Mouse (Mus musculus): Measurements from ENCODE around the gene Fmnl2.

The Fmnl2 gene

GRCm38 (mm10) chr2:53038737-53039136 is 181.1 kb downstream of the Fmnl2 start:
- no peak for DNase-seq (ENCODE audit: low read depth)

- DNase-seq (ENCODE audit: low read depth), result no peak
Observed at GRCm38 (mm10) chr2:53047031-53047430, 189.4 kb downstream of the Fmnl2 start.

- DNase-seq (ENCODE audit: low read depth), result no peak
Observed at GRCm38 (mm10) chr2:53047749-53048387, 190.2 kb downstream of the Fmnl2 start.

GRCm38 (mm10) chr2:53050376-53050775 is 192.7 kb downstream of the Fmnl2 start:
- peak; percentile 92 for DNase-seq (ENCODE audit: low read depth)

- no peak for DNase-seq (ENCODE audit: low read depth)
Observed at GRCm38 (mm10) chr2:53051502-53051901, 193.8 kb downstream of the Fmnl2 start.

GRCm38 (mm10) chr2:53053714-53054113 is 196.1 kb downstream of the Fmnl2 start:
- DNase-seq (ENCODE audit: low read depth), result peak; percentile 86

- no peak for DNase-seq (ENCODE audit: low read depth)
Observed at GRCm38 (mm10) chr2:53056556-53056955, 198.9 kb downstream of the Fmnl2 start.

GRCm38 (mm10) chr2:53057291-53057690 is 199.6 kb downstream of the Fmnl2 start:
- peak; percentile 81 for DNase-seq (ENCODE audit: low read depth)

GRCm38 (mm10) chr2:53061363-53062000 is 203.8 kb downstream of the Fmnl2 start:
- no peak for DNase-seq (ENCODE audit: low read depth)

GRCm38 (mm10) chr2:53066973-53067372 is 209.3 kb downstream of the Fmnl2 start:
- no peak for DNase-seq (ENCODE audit: low read depth)

GRCm38 (mm10) chr2:53070607-53071006 is 212.9 kb downstream of the Fmnl2 start:
- DNase-seq (ENCODE audit: low read depth), result peak; percentile 65

GRCm38 (mm10) chr2:53079693-53080286 is 222.1 kb downstream of the Fmnl2 start:
- DNase-seq (ENCODE audit: low read depth), result no peak

GRCm38 (mm10) chr2:53082045-53082444 is 224.4 kb downstream of the Fmnl2 start:
- no peak for DNase-seq (ENCODE audit: low read depth)

- no peak for DNase-seq (ENCODE audit: low read depth)
Observed at GRCm38 (mm10) chr2:53082501-53082900, 224.8 kb downstream of the Fmnl2 start.

GRCm38 (mm10) chr2:53083241-53083640 is 225.6 kb downstream of the Fmnl2 start:
- no peak for DNase-seq (ENCODE audit: low read depth)

- DNase-seq (ENCODE audit: low read depth), result no peak
Observed at GRCm38 (mm10) chr2:53085617-53086202, 228.1 kb downstream of the Fmnl2 start.

GRCm38 (mm10) chr2:53088744-53089143 is 231.1 kb downstream of the Fmnl2 start:
- no peak for DNase-seq (ENCODE audit: low read depth)

GRCm38 (mm10) chr2:53095031-53095430 is 237.4 kb downstream of the Fmnl2 start:
- DNase-seq (ENCODE audit: low read depth), result peak; percentile 39

GRCm38 (mm10) chr2:53095489-53095888 is 237.8 kb downstream of the Fmnl2 start:
- no peak for DNase-seq (ENCODE audit: low read depth)

- no peak for DNase-seq (ENCODE audit: low read depth)
Observed at GRCm38 (mm10) chr2:53100093-53100492, 242.4 kb downstream of the Fmnl2 start.

- DNase-seq (ENCODE audit: low read depth), result no peak
Observed at GRCm38 (mm10) chr2:53101885-53102740, 244.5 kb downstream of the Fmnl2 start.

GRCm38 (mm10) chr2:53102901-53103300 is 245.2 kb downstream of the Fmnl2 start:
- DNase-seq (ENCODE audit: low read depth), result peak; percentile 13
